26 mouse cellular contexts compared by ENCODE assay signal in genomic region chr19:11816706-11817105, GRCm38 (mm10). TPM values are rescaled to one million over a fixed set of nuclear protein-coding genes. Genes with fewer than 3 reads are reported as not detected.
DNase-seq lines count a peak whose midpoint lies in the region; ATAC-seq and TF ChIP-seq lines count a peak whose summit lies in the region.
"Had no signal": no experiment of that assay in that cellular context is flagged by ENCODE, and none has a peak within 500 bp of the region (broad histone marks: within the 10 kb centered on the region; RNA-seq: fewer than 3 reads in every experiment).

No protein-coding gene starts in this region.

- H3K9ac ChIP-seq in intestine, embryonic 15.5 days: no peak overlapping the region
- H3K9ac ChIP-seq: forebrain, postnatal 0 days; heart, embryonic 13.5 days; hindbrain, embryonic 13.5 days; liver, embryonic 15.5 days; neural tube, embryonic 13.5 days had no signal

- no peak for TF ChIP-seq CTCF in kidney, adult 2 months (conservative IDR thresholded peaks at IDR 0.05; ENCODE audit: insufficient read depth, insufficient read length, low read depth, low read length)
- TF ChIP-seq CTCF in small intestine, adult 2 months (IDR thresholded peaks at IDR 0.05; ENCODE audit: extremely low read depth, insufficient read length, insufficient replicate concordance, low read depth, low read length): no peak

- no peak for ATAC-seq in intestine, embryonic 15.5 days
- no peak for ATAC-seq in frontal cortex, adult (ENCODE audit: low TSS enrichment)
- ATAC-seq in CD4-positive, CD25-positive, alpha-beta regulatory T cell, adult 4 months: no peak
- ATAC-seq: forebrain, postnatal 0 days; inflammation-experienced regulatory T-cells, adult 6 months had no signal

- no peak overlapping the region for H3K4me3 ChIP-seq in kidney, adult 2 months (ENCODE audit: insufficient read depth, low read depth, low read length)
- H3K4me3 ChIP-seq in intestine, embryonic 15.5 days (replicated peaks): no peak overlapping the region
- H3K4me3 ChIP-seq in small intestine, adult 2 months (ENCODE audit: low read depth, low read length): no peak overlapping the region
- H3K4me3 ChIP-seq: hindbrain, embryonic 13.5 days; liver, embryonic 15.5 days; neural tube, embryonic 13.5 days had no signal

- no peak for TF ChIP-seq POLR2A in kidney, adult 2 months (IDR thresholded peaks at IDR 0.05; ENCODE audit: low read depth, low read length)
- TF ChIP-seq POLR2A in small intestine, adult 2 months (IDR thresholded peaks at IDR 0.05; ENCODE audit: low read depth, low read length): no peak

- peak overlapping the region; percentile 57 for H3K27ac ChIP-seq in kidney, adult 2 months (ENCODE audit: insufficient read depth, low read depth, low read length)
- no peak overlapping the region for H3K27ac ChIP-seq in intestine, embryonic 15.5 days
- peak overlapping the region; percentile 69 for H3K27ac ChIP-seq in small intestine, adult 2 months (ENCODE audit: insufficient read depth, low read depth, low read length)
- H3K27ac ChIP-seq: forebrain, embryonic 10.5 days; heart, embryonic 13.5 days; hindbrain, embryonic 13.5 days; liver, embryonic 15.5 days; neural tube, embryonic 13.5 days had no signal

- peak overlapping the region; percentile 89; the same call in 1 of the 2 replicates for H3K4me2 ChIP-seq in intestine, embryonic 15.5 days (replicated peaks)
- H3K4me2 ChIP-seq: liver, embryonic 15.5 days; neural tube, embryonic 13.5 days had no signal

- 42% methylated on average over 6 of the region's 6 CpGs for WGBS in kidney, adult 2 months
- 45% methylated on average over 6 of the region's 6 CpGs for WGBS in intestine, embryonic 15.5 days
- WGBS in small intestine, adult 2 months: 43% methylated on average over 6 of the region's 6 CpGs

- H3K27me3 ChIP-seq in kidney, adult 2 months (replicated peaks; ENCODE audit: control insufficient read depth, insufficient read depth, low read length): no peaks in the 10 kb centered on the region
- no peaks in the 10 kb centered on the region for H3K27me3 ChIP-seq in intestine, embryonic 15.5 days (replicated peaks)
- H3K27me3 ChIP-seq in small intestine, adult 2 months (ENCODE audit: control insufficient read depth, insufficient read depth, low read length): no peaks in the 10 kb centered on the region

- H3K4me1 ChIP-seq in kidney, adult 2 months (ENCODE audit: control insufficient read depth, insufficient read depth, low read length): peaks cover 33% of the 10 kb centered on the region
- peaks cover 16% of the 10 kb centered on the region; the same call in 1 of the 2 replicates for H3K4me1 ChIP-seq in intestine, embryonic 15.5 days (replicated peaks)
- peaks cover 21% of the 10 kb centered on the region; the same call in 1 of the 2 replicates for H3K4me1 ChIP-seq in small intestine, adult 2 months (ENCODE audit: control insufficient read depth, insufficient read depth, insufficient read length, low read length)

- no peaks in the 10 kb centered on the region for H3K9me3 ChIP-seq in intestine, embryonic 15.5 days
- H3K9me3 ChIP-seq: forebrain, embryonic 10.5 days; heart, embryonic 13.5 days; hindbrain, embryonic 13.5 days; liver, embryonic 15.5 days; neural tube, embryonic 13.5 days had no signal

- H3K36me3 ChIP-seq in kidney, adult 2 months (ENCODE audit: control insufficient read depth, insufficient read depth, low read length): no peaks in the 10 kb centered on the region
- no peaks in the 10 kb centered on the region for H3K36me3 ChIP-seq in intestine, embryonic 15.5 days
- H3K36me3 ChIP-seq in small intestine, adult 2 months (ENCODE audit: control insufficient read depth, insufficient read depth, low read length): 0 out of 2 replicates have a peak, but pooled peaks cover 5% of the 10 kb centered on the region
- H3K36me3 ChIP-seq: forebrain, embryonic 10.5 days; heart, embryonic 13.5 days; hindbrain, embryonic 13.5 days; liver, embryonic 15.5 days; neural tube, embryonic 13.5 days had no signal

- peak; percentile 70 for DNase-seq in kidney, adult 2 months
- DNase-seq in kidney, postnatal 10 days: no peak
- peak; percentile 41 for DNase-seq in kidney, postnatal 14 days
- no peak for DNase-seq in spleen, adult 18-20 months
- DNase-seq: adrenal gland, adult 8-10 months; cerebellum, postnatal 14 days; embryo, embryonic 11 days; forebrain, postnatal 0 days; gastrocnemius, adult 2 months; layer of hippocampus, postnatal 36 days; lung, postnatal 10 days; thymus, postnatal 14 days had no signal

RNA-seq across cellular contexts. Expression of gene Stx3, which starts 2.5 kb away (rescaled TPM):
- 23.0 and 23.9 TPM in 2 replicates for polyA plus RNA-seq in kidney, adult 2 months (2012; rRNA removed)
- polyA plus RNA-seq in intestine, embryonic 15.5 days (2015; fragmentation: Nextera tagmentation; extraction: Ambion mirVana): 41.6 and 44.8 TPM in 2 replicates
- polyA plus RNA-seq in small intestine, adult 2 months (2012; rRNA removed): 12.7 and 38.0 TPM in 2 replicates
- polyA plus RNA-seq in CD4-positive, CD25-positive, alpha-beta regulatory T cell, adult 4 months (2017; shearing (Covaris generic)): 1 to 10 TPM; 2.5 to 2.6 TPM

RNA-seq across cellular contexts. Expression of gene Olfr1417, which starts 22.3 kb away (rescaled TPM):
- polyA plus RNA-seq in kidney, adult 2 months (2012; rRNA removed): not detected in 2 replicates
- not detected in 2 replicates for polyA plus RNA-seq in intestine, embryonic 15.5 days (2015; fragmentation: Nextera tagmentation; extraction: Ambion mirVana)
- not detected in 2 replicates for polyA plus RNA-seq in small intestine, adult 2 months (2012; rRNA removed)
- not detected for polyA plus RNA-seq in CD4-positive, CD25-positive, alpha-beta regulatory T cell, adult 4 months (2017; shearing (Covaris generic))
- polyA plus RNA-seq: embryonic facial prominence, embryonic 14.5 days; heart, embryonic 13.5 days; hindbrain, embryonic 13.5 days; inflammation-experienced regulatory T-cells, adult 6 months; limb, embryonic 14.5 days; liver, embryonic 15.5 days; neural tube, embryonic 13.5 days; spleen, adult 2 months; stomach, embryonic 14.5 days had no signal

RNA-seq across cellular contexts. Expression of gene Olfr1418, which starts 44.2 kb away (rescaled TPM):
- polyA plus RNA-seq in kidney, adult 2 months (2012; rRNA removed): not detected in 2 replicates
- polyA plus RNA-seq in intestine, embryonic 15.5 days (2015; fragmentation: Nextera tagmentation; extraction: Ambion mirVana): not detected in 2 replicates
- polyA plus RNA-seq in small intestine, adult 2 months (2012; rRNA removed): not detected in 2 replicates
- not detected for polyA plus RNA-seq in CD4-positive, CD25-positive, alpha-beta regulatory T cell, adult 4 months (2017; shearing (Covaris generic))
- polyA plus RNA-seq: embryonic facial prominence, embryonic 14.5 days; forebrain, embryonic 10.5 days; forebrain, postnatal 0 days; heart, embryonic 13.5 days; hindbrain, embryonic 13.5 days; inflammation-experienced regulatory T-cells, adult 6 months; limb, embryonic 14.5 days; liver, embryonic 15.5 days; neural tube, embryonic 13.5 days; spleen, adult 2 months; stomach, embryonic 14.5 days had no signal

RNA-seq across cellular contexts. Expression of gene Mrpl16, which starts 46.5 kb away (rescaled TPM):
- polyA plus RNA-seq in kidney, adult 2 months (2012; rRNA removed): 28.9 and 42.4 TPM in 2 replicates
- polyA plus RNA-seq in intestine, embryonic 15.5 days (2015; fragmentation: Nextera tagmentation; extraction: Ambion mirVana): 58.3 and 63.8 TPM in 2 replicates
- 1.8 and 4.0 TPM in 2 replicates for polyA plus RNA-seq in small intestine, adult 2 months (2012; rRNA removed)
- polyA plus RNA-seq in CD4-positive, CD25-positive, alpha-beta regulatory T cell, adult 4 months (2017; shearing (Covaris generic)): 10 to 100 TPM; 39.7 to 40.2 TPM

RNA-seq across cellular contexts. Expression of gene Olfr1419, which starts 58.2 kb away (rescaled TPM):
- polyA plus RNA-seq in kidney, adult 2 months (2012; rRNA removed): 0.05 TPM in 1 of 2 replicates, not detected in the other
- not detected in 2 replicates for polyA plus RNA-seq in intestine, embryonic 15.5 days (2015; fragmentation: Nextera tagmentation; extraction: Ambion mirVana)
- polyA plus RNA-seq in small intestine, adult 2 months (2012; rRNA removed): not detected in 2 replicates
- not detected for polyA plus RNA-seq in CD4-positive, CD25-positive, alpha-beta regulatory T cell, adult 4 months (2017; shearing (Covaris generic))
- polyA plus RNA-seq: embryonic facial prominence, embryonic 14.5 days; forebrain, embryonic 10.5 days; forebrain, postnatal 0 days; heart, embryonic 13.5 days; hindbrain, embryonic 13.5 days; inflammation-experienced regulatory T-cells, adult 6 months; liver, embryonic 15.5 days; neural tube, embryonic 13.5 days; spleen, adult 2 months; stomach, embryonic 14.5 days had no signal

Comparison
In these comparisons a context has a peak if more than half of its experiments do, and no peak if none do; other contexts are left out.
1. DNase-seq: peak in kidney, adult 2 months (single experiment) and kidney, postnatal 14 days (single experiment); none in kidney, postnatal 10 days (single experiment) and spleen, adult 18-20 months (0 of 2).